Mouse (Mus musculus): ENCODE results near the gene Sufu.

Gene Sufu

GRCm38 (mm10) chr19:46394712-46395108 is 2.0 kb upstream of the Sufu start:
- no peak for DNase-seq (ENCODE audit: low spot score)

GRCm38 (mm10) chr19:46395109-46396009 is 1.3 kb upstream of the Sufu start, which contains the start of gene Actr1a:
Actr1a (minus strand) TSS chr19:46395748.
- peak; percentile 97 for DNase-seq (ENCODE audit: low spot score)

GRCm38 (mm10) chr19:46396109-46396508 is 587 bp upstream of the Sufu start:
- DNase-seq (ENCODE audit: low spot score), result no peak

- DNase-seq (ENCODE audit: low spot score), result peak; percentile 15
Observed at GRCm38 (mm10) chr19:46397436-46398001, 823 bp downstream of the Sufu start.

- no peak for DNase-seq (ENCODE audit: low spot score)
Observed at GRCm38 (mm10) chr19:46398401-46398800, 1.7 kb downstream of the Sufu start.

GRCm38 (mm10) chr19:46399372-46399771 is 2.7 kb downstream of the Sufu start:
- DNase-seq (ENCODE audit: low spot score), result no peak

- DNase-seq (ENCODE audit: low spot score), result no peak
Observed at GRCm38 (mm10) chr19:46399886-46400285, 3.2 kb downstream of the Sufu start.

GRCm38 (mm10) chr19:46400558-46400957 is 3.9 kb downstream of the Sufu start:
- no peak for DNase-seq (ENCODE audit: low spot score)

- DNase-seq (ENCODE audit: low spot score), result no peak
Observed at GRCm38 (mm10) chr19:46404030-46404429, 7.3 kb downstream of the Sufu start.

GRCm38 (mm10) chr19:46406592-46407386 is 10.1 kb downstream of the Sufu start:
- DNase-seq (ENCODE audit: low spot score), result no peak

GRCm38 (mm10) chr19:46409506-46409905 is 12.8 kb downstream of the Sufu start:
- DNase-seq (ENCODE audit: low spot score), result no peak

- no peak for DNase-seq (ENCODE audit: low spot score)
Observed at GRCm38 (mm10) chr19:46412056-46412805, 15.5 kb downstream of the Sufu start.

- DNase-seq (ENCODE audit: low spot score), result no peak
Observed at GRCm38 (mm10) chr19:46413969-46414368, 17.3 kb downstream of the Sufu start.

GRCm38 (mm10) chr19:46414486-46414885 is 17.8 kb downstream of the Sufu start:
- DNase-seq (ENCODE audit: low spot score), result no peak

GRCm38 (mm10) chr19:46416276-46416675 is 19.6 kb downstream of the Sufu start:
- DNase-seq (ENCODE audit: low spot score), result no peak

- DNase-seq (ENCODE audit: low spot score), result no peak
Observed at GRCm38 (mm10) chr19:46418051-46418450, 21.4 kb downstream of the Sufu start.

- no peak for DNase-seq (ENCODE audit: low spot score)
Observed at GRCm38 (mm10) chr19:46420410-46420809, 23.7 kb downstream of the Sufu start.

GRCm38 (mm10) chr19:46422384-46423338 is 26.0 kb downstream of the Sufu start:
- DNase-seq (ENCODE audit: low spot score), result no peak

- DNase-seq (ENCODE audit: low spot score), result no peak
Observed at GRCm38 (mm10) chr19:46425266-46425665, 28.6 kb downstream of the Sufu start.

GRCm38 (mm10) chr19:46426488-46426887 is 29.8 kb downstream of the Sufu start:
- no peak for DNase-seq (ENCODE audit: low spot score)

- DNase-seq (ENCODE audit: low spot score), result no peak
Observed at GRCm38 (mm10) chr19:46429250-46429649, 32.6 kb downstream of the Sufu start.
